Mouse (Mus musculus): ENCODE results near the gene Slc47a1. TPM values are rescaled to one million over a fixed set of nuclear protein-coding genes. Genes with fewer than 3 reads are reported as not detected.
"Not testable (repeated sequence)": the region's sequence is repeated elsewhere in the genome, so short reads cannot be mapped to it uniquely, and the experiment has no call there.

The Slc47a1 gene
- polyA plus RNA-seq, 1 experiment from 2014 or later = 0.17 TPM

- Histone ChIP-seq H3K4me3 (no peak overlapping the region), H3K27ac (no peak overlapping the region), H3K27me3 (ENCODE audit: poor library complexity, severe bottlenecking) (peaks cover 66% of the 10 kb centered on the region), H3K9me3 (no peaks in the 10 kb centered on the region), H3K4me1 (peaks cover 12% of the 10 kb centered on the region), H3K36me3 (replicated peaks) (no peaks in the 10 kb centered on the region)
- WGBS = 81% methylated on average over 4 of the region's 4 CpGs
- DNase-seq (ENCODE audit: extremely low spot score, low spot score) = no peak
Measured at GRCm38 (mm10) chr11:61341233-61341632, 36.9 kb downstream of the Slc47a1 start.

- H3K9me3 ChIP-seq = no peaks in the 10 kb centered on the region; the same call in 1 of the 2 replicates
- peaks cover 57% of the 10 kb centered on the region for H3K27me3 ChIP-seq (ENCODE audit: poor library complexity, severe bottlenecking)
- no peak for DNase-seq (ENCODE audit: extremely low spot score, low spot score)
- no peaks in the 10 kb centered on the region for H3K36me3 ChIP-seq (replicated peaks)
- peaks cover 12% of the 10 kb centered on the region for H3K4me1 ChIP-seq
- WGBS = 87% methylated on average over 4 of the region's 4 CpGs
- H3K4me3 ChIP-seq = no peak overlapping the region
- no peak overlapping the region for H3K27ac ChIP-seq
Measured at GRCm38 (mm10) chr11:61340374-61340773, 37.8 kb downstream of the Slc47a1 start.

DNA sequence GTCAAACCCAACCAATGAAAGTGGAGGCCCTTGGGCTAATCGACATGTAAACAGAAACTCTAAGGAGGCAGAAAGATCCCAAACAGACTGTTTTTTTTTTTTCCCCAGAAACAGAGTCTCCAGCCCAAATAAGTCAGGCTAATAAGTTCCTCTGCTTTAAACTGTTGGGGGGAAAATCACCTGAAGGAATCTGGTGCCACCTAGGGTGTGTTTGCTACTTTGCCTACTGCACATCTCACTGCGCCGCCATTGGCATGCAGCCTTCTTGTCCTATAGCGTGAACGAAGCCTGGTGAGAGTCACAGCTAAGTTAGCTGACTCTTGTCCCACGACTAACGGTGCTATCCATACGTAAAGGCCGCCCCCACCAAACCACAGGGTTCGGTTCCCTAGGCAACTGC is 40.6 kb downstream of the Slc47a1 start:
- WGBS = 77% methylated on average over 10 of the region's 10 CpGs
- Histone ChIP-seq H3K27me3 (ENCODE audit: poor library complexity, severe bottlenecking) (peaks cover 29% of the 10 kb centered on the region), H3K9me3 (no peaks in the 10 kb centered on the region; the same call in 1 of the 2 replicates), H3K36me3 (replicated peaks) (no peaks in the 10 kb centered on the region), H3K4me3 (no peak overlapping the region), H3K27ac (no peak overlapping the region), H3K4me1 (peaks cover 9% of the 10 kb centered on the region)
- DNase-seq (ENCODE audit: extremely low spot score, low spot score) = no peak

GRCm38 (mm10) chr11:61320904-61321687 is 57.0 kb downstream of the Slc47a1 start:
- no peaks in the 10 kb centered on the region for H3K27me3 ChIP-seq (ENCODE audit: poor library complexity, severe bottlenecking)
- no peak overlapping the region for H3K27ac ChIP-seq
- WGBS = 82% methylated on average over 10 of the region's 10 CpGs
- H3K36me3 ChIP-seq (replicated peaks) = no peaks in the 10 kb centered on the region
- H3K4me3 ChIP-seq = no peak overlapping the region
- H3K9me3 ChIP-seq = no peaks in the 10 kb centered on the region
- H3K4me1 ChIP-seq = no peaks in the 10 kb centered on the region
- DNase-seq (ENCODE audit: extremely low spot score, low spot score) = no peak

GRCm38 (mm10) chr11:61319923-61320567 is 58.1 kb downstream of the Slc47a1 start:
- 85% methylated on average over 3 of the region's 3 CpGs for WGBS
- no peak for DNase-seq (ENCODE audit: extremely low spot score, low spot score)

GRCm38 (mm10) chr11:61319233-61319922 is 58.8 kb downstream of the Slc47a1 start:
- no peak overlapping the region for H3K4me3 ChIP-seq
- WGBS = 68% methylated on average over 12 of the region's 12 CpGs
- H3K36me3 ChIP-seq (replicated peaks) = no peaks in the 10 kb centered on the region

More at GRCm38 (mm10) chr11:61319923-61320567, 58.1 kb downstream of the Slc47a1 start:
- no peaks in the 10 kb centered on the region for H3K9me3 ChIP-seq
- no peak overlapping the region for H3K4me3 ChIP-seq
- no peaks in the 10 kb centered on the region for H3K27me3 ChIP-seq (ENCODE audit: poor library complexity, severe bottlenecking)
- no peak overlapping the region for H3K27ac ChIP-seq
- no peaks in the 10 kb centered on the region for H3K4me1 ChIP-seq
- H3K36me3 ChIP-seq (replicated peaks) = no peaks in the 10 kb centered on the region

GRCm38 (mm10) chr11:61316864-61317263 is 61.3 kb downstream of the Slc47a1 start:
- Histone ChIP-seq H3K27ac (no peak overlapping the region), H3K4me1 (no peaks in the 10 kb centered on the region), H3K27me3 (ENCODE audit: poor library complexity, severe bottlenecking) (no peaks in the 10 kb centered on the region), H3K9me3 (no peaks in the 10 kb centered on the region), H3K4me3 (no peak overlapping the region), H3K36me3 (replicated peaks) (no peaks in the 10 kb centered on the region)
- no peak for DNase-seq (ENCODE audit: extremely low spot score, low spot score)
- whole genome bisulfite sequencing = 73% methylated on average over 2 of the region's 2 CpGs

More at GRCm38 (mm10) chr11:61319233-61319922, 58.8 kb downstream of the Slc47a1 start:
- H3K27me3 ChIP-seq (ENCODE audit: poor library complexity, severe bottlenecking) = no peaks in the 10 kb centered on the region
- H3K27ac ChIP-seq = no peak overlapping the region
- H3K4me1 ChIP-seq = no peaks in the 10 kb centered on the region
- H3K9me3 ChIP-seq = no peaks in the 10 kb centered on the region
- DNase-seq (ENCODE audit: extremely low spot score, low spot score) = no peak

GRCm38 (mm10) chr11:61310321-61310720 is 67.8 kb downstream of the Slc47a1 start:
- no peak for DNase-seq (ENCODE audit: extremely low spot score, low spot score)
- no peaks in the 10 kb centered on the region for H3K27me3 ChIP-seq (ENCODE audit: poor library complexity, severe bottlenecking)
- H3K36me3 ChIP-seq (replicated peaks) = no peaks in the 10 kb centered on the region
- WGBS = 75% methylated on average over 7 of the region's 7 CpGs
- peaks cover 10% of the 10 kb centered on the region for H3K4me1 ChIP-seq
- no peak overlapping the region for H3K4me3 ChIP-seq
- H3K9me3 ChIP-seq = peaks cover 5% of the 10 kb centered on the region; the same call in 1 of the 2 replicates
- H3K27ac ChIP-seq = no peak overlapping the region

DNA sequence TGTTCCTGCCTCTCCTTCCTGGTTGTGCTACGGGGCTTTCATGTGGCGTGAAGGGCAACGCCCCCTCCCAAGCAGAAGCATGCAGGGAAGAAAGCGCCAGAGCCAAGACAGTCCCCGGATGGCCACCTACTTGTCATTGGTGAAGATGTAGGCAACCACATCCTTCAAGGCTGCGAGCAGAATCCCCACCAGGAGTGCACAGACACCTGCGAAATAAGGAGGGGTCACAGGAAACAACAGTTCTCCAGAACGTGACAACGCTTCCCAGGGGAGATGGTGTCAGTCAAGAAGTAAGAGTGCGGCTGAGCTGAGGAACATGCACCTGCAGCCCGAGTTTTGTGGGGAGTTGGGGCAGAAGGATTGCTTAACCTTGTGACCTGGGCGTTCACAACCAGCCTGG is 68.3 kb downstream of the Slc47a1 start:
- Histone ChIP-seq H3K27me3 (ENCODE audit: poor library complexity, severe bottlenecking) (no peaks in the 10 kb centered on the region), H3K4me1 (peaks cover 10% of the 10 kb centered on the region), H3K36me3 (replicated peaks) (no peaks in the 10 kb centered on the region), H3K27ac (no peak overlapping the region), H3K4me3 (no peak overlapping the region), H3K9me3 (peaks cover 5% of the 10 kb centered on the region; the same call in 1 of the 2 replicates)
- WGBS = 71% methylated on average over 12 of the region's 12 CpGs
- no peak for DNase-seq (ENCODE audit: extremely low spot score, low spot score)

DNA sequence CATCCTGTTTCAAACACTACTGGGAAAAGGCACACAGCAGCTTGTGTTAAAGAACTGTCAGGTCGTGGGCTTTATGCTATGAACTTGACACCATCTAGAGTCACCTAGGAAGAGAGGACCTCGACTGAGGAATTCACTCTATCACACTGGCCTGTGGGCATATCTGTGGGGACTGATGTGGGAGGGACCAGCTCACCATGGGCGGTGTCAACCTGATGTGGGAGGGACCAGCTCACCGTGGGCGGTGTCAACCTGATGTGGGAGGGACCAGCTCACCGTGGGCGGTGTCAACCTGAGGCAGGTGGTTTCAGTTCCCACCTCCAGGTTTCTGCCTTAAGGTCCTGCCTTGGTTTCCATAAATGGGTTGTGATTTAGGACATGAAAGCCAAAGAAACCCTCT is 70.3 kb downstream of the Slc47a1 start:
- WGBS = 37% methylated on average over 7 of the region's 7 CpGs
- Histone ChIP-seq H3K27ac (no peak overlapping the region), H3K4me3 (no peak overlapping the region), H3K27me3 (ENCODE audit: poor library complexity, severe bottlenecking) (no peaks in the 10 kb centered on the region), H3K36me3 (replicated peaks) (no peaks in the 10 kb centered on the region), H3K4me1 (peaks cover 10% of the 10 kb centered on the region), H3K9me3 (peaks cover 5% of the 10 kb centered on the region; the same call in 1 of the 2 replicates)
- DNase-seq (ENCODE audit: extremely low spot score, low spot score) = no peak

DNA sequence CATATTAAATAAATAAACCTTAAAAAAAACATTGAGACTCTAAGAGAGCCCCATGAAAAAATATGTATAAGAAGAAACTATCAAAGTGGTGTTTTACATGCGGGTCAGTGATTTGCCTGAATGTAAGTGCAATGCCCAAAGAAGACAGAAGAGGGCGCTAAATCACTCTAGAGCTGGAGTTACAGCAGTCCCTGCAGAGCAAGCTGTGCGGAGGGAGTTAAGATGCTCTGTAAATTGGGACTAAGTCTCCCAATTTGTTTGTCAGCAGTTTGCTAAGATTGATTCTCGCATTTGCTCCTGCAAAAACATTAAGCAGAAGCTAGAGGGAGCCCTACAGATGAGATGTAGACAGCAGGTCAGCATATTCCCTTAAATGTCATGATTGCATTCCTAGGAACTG is 72.8 kb downstream of the Slc47a1 start:
- WGBS = 77% methylated on average over 4 of the region's 4 CpGs

GRCm38 (mm10) chr11:61304535-61304934 is 73.6 kb downstream of the Slc47a1 start:
- not testable (repeated sequence) for H3K4me3 ChIP-seq; DNase-seq (ENCODE audit: extremely low spot score, low spot score); H3K9me3 ChIP-seq; H3K27me3 ChIP-seq (ENCODE audit: poor library complexity, severe bottlenecking); H3K27ac ChIP-seq; H3K36me3 ChIP-seq (replicated peaks)
- 93% methylated on average over 6 of the region's 10 CpGs for WGBS
- H3K4me1 ChIP-seq = peaks cover 19% of the 10 kb centered on the region

More for the DNA sequence above, 72.8 kb downstream of the Slc47a1 start:
- Histone ChIP-seq H3K27ac (no peak overlapping the region), H3K9me3 (peaks cover 5% of the 10 kb centered on the region; the same call in 1 of the 2 replicates), H3K36me3 (replicated peaks) (no peaks in the 10 kb centered on the region), H3K4me1 (peaks cover 15% of the 10 kb centered on the region), H3K27me3 (ENCODE audit: poor library complexity, severe bottlenecking) (no peaks in the 10 kb centered on the region), H3K4me3 (no peak overlapping the region)
- no peak for DNase-seq (ENCODE audit: extremely low spot score, low spot score)

Measured in forebrain, embryonic 10.5 days (tissue).